Mouse (Mus musculus) v-Abl transformed pro-B cells (cell line): ENCODE measurements around the gene Ugt1a6a.
"Not testable (repeated sequence)": the region's sequence is repeated elsewhere in the genome, so short reads cannot be mapped to it uniquely, and the experiment has no call there.

Source experiments
- in situ Hi-C, 2 experiments: fragments of 400-800 bp; cut with MboI; formaldehyde crosslinking; loops; one replicate each; pipeline ENCODE4 v1.15.1; 2025; ENCODE audit not compliant: unreplicated experiment in 2 of 2

The Ugt1a6a gene

DNA sequence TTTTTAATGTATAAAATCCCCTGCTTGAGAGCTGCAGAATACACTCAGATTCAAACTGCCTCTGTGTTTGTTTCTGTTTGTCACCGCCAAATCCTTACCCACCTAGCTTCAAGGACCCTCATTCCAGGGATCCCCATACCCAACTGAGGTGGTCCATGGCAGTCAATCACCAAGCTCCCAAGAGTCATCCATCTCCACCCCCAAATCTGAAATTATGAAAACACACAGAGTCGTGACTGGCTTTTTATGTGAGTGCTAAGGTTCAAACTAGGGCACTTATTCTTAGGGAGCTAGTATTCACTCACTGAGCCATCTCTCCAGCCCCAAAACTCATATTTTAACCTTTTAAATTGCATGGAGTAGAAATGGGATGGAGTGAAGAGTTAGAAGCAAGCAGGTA, 90.7 kb downstream of the Ugt1a6a start:
- in situ Hi-C loops, result not testable (repeated sequence)

DNA sequence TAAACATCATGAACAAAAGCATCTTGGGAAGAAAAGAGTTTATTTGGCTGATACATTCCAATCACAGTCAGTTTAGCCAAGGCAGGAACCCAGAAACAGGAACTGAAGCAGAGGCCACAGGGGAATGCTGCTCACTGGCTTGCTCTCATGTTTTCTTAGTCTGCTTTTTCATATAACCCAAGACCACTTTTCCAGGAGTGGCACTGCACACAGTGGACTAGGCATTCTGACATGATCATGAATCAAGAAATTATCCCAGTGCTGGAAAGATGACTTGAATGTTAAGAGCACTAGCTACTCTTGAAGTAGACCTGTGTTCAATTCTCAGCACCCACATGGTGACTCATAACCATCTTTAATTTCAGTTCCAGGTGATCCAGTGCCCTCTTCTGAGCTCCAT, 91.1 kb downstream of the Ugt1a6a start:
- in situ Hi-C loops, result no loop called here

DNA sequence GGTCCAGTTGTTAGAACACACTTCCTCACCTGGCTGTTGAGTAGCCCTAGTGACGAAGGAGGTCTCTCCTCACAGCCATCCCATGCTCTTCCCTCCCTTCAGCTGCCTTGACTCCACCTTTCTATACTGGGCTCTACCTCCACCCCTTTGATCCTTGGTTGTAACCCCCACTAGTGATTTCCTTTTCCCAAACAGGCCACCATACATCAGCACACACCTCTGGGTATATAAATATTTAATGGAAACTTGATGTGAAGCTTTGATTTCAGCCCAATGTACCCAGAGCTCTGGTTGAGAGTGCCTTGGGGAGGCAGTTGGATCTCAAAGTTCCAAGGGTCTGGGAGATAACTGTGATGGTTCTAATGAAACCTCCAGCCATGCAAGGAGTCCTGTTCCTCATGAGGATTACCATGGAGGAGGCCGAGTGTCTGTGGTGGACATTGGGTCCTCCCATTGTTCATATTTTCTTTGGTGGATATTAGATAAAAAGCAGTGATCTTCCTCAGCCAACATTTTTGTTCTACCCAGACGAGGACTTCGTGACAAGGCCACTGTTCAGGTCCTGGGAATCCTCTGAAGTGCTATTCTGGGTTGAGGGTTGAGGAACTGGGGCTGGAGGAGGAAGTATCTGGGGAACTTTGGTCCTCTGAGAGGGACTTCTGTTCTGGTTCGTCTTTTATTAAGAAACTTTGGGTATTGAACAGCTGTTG, 92.2 kb downstream of the Ugt1a6a start, which contains the start of gene Mroh2a:
Gene Mroh2a, plus strand, starts transcription at position 317 of the 710 bp plus-strand sequence.
- in situ Hi-C loops, result no loop called here

DNA sequence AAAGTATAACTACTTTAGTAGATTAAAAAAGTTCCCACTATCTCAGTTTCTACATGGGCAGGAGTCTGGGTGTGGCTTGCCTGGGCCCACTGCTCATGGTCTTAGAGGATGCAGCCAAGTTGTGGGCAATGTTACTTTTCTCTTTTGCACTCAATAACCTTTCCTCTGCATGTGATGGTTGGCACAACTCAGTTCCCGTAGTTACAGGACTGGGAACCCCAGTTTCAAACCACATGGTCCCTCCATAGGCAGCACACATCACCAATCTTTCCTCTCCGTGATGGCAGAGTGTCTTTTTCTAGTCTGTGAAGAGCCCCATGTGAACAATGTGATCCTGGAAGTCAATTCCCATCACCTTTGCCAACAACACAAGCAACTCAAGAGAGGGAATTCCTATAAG, 92.9 kb downstream of the Ugt1a6a start:
- in situ Hi-C loops, result no loop called here

GRCm38 (mm10) chr1:88228121-88228520, 93.5 kb downstream of the Ugt1a6a start:
- in situ Hi-C loops, result no loop called here

GRCm38 (mm10) chr1:88229566-88229965, 95.0 kb downstream of the Ugt1a6a start:
- in situ Hi-C loops, result no loop called here

- in situ Hi-C loops, result no loop called here
Observed at GRCm38 (mm10) chr1:88229986-88230385, 95.4 kb downstream of the Ugt1a6a start.

GRCm38 (mm10) chr1:88230421-88230820, 95.8 kb downstream of the Ugt1a6a start:
- in situ Hi-C loops, result no loop called here

GRCm38 (mm10) chr1:88230981-88231802, 96.6 kb downstream of the Ugt1a6a start:
- in situ Hi-C loops, result no loop called here

- in situ Hi-C loops, result no loop called here
Observed at GRCm38 (mm10) chr1:88231803-88232499, 97.3 kb downstream of the Ugt1a6a start.

DNA sequence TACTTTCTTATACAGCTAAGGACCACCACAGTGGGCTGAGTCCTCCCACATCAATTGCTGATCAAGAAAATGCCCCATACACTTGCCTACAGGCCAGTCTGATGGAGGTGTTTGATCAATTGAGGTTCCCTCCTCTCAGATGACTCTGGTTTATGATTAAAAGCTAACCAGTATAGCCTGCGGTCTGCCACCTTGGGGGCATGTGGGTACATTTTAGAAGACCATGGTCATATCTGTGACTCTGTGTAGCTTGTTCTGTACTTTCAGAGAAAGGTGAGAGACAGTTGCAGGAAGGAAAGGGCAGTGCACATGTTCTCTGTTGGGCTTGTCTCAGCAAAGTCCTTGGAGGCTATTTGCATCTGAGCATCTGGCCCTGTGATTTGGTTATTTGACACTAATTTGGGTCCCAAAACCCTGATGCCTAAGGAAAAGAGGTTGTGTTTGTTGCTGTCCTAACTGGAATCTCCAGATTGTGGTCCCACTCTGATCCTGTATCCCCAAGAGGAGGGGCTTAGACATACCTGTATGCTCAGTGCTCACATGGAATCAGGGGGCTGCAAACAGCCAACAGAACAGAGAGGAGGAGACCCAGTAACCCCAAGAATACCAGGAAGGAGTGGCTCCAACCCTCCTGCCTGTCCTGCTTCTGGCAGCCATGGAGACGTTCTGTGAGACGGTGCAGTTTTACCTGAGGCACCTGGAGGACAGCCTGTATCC, 98.2 kb downstream of the Ugt1a6a start:
- in situ Hi-C loops, result no loop called here

DNA sequence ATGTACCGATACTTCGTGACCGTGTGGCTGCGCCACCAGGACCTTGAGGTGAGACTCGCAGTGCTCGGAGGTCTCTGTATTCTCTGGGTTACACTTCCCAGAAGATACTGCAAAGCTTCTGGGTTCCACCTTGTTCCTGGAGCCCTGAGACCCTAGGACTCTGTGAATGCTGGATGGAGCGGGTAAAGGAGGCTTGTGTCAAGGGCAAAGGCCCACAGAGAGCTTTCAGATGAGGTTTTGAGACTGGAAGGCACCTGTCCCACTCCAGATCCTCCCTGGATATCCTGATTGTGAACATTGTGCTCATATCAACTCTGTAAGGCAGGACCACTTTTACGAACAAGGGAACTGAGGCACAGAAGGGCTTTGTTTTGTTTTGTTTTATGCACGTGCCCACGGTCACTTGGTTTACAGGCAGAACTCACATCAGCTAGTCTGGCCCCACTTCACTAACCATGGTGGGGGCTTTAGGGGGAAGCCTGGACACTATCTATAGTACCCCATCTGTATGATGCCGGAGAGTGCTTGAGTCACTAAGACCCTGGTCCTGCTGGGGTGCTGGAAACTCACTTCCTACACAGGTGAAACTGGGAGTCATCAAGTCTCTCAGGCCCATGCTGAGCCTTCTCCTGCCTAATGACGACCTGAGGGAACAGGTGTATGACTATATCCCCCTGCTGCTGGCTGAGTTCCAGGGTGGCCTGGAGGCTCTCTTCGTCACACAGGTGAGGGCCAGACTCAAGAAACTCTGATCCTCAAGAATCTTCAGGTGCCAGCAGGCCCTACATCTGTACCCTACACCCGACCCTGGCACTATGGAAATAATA, 99.0 kb downstream of the Ugt1a6a start:
- in situ Hi-C loops, result no loop called here

DNA sequence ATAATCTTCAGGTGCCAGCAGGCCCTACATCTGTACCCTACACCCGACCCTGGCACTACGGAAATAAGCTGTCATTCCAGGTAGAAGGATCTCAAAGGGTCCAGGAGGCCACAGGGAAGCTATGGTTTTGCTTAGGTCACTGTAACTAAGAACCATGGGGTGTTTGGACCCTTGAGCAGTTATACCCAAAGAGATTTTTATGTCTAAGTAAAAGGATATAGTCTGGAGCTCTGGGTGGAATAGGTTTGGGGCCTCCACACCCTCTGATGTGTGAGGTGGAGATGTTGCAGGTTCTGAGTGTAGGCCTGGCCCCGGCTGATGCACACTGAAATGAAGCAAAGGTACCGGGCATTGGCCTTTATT, 99.6 kb downstream of the Ugt1a6a start:
- in situ Hi-C loops, result no loop called here

DNA sequence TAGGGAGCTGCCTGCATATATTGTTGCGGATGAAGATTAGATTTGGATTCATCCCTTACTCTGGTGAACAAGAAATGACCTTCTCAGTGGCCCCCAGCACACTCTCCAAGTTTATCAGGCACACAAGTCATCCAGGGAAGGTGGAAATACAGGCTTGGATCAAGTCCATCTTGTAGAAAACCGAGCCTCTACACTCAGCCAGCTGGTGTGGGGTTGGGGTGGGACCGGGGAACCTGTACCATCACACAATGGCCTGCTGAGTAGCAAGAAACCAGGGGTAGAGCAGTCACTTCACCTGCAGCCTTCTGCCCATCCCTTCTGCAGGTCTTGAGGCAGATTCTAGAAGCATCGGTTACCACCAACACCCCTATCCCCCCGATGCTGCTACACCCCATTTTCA, 100.0 kb downstream of the Ugt1a6a start:
- in situ Hi-C loops, result no loop called here

DNA sequence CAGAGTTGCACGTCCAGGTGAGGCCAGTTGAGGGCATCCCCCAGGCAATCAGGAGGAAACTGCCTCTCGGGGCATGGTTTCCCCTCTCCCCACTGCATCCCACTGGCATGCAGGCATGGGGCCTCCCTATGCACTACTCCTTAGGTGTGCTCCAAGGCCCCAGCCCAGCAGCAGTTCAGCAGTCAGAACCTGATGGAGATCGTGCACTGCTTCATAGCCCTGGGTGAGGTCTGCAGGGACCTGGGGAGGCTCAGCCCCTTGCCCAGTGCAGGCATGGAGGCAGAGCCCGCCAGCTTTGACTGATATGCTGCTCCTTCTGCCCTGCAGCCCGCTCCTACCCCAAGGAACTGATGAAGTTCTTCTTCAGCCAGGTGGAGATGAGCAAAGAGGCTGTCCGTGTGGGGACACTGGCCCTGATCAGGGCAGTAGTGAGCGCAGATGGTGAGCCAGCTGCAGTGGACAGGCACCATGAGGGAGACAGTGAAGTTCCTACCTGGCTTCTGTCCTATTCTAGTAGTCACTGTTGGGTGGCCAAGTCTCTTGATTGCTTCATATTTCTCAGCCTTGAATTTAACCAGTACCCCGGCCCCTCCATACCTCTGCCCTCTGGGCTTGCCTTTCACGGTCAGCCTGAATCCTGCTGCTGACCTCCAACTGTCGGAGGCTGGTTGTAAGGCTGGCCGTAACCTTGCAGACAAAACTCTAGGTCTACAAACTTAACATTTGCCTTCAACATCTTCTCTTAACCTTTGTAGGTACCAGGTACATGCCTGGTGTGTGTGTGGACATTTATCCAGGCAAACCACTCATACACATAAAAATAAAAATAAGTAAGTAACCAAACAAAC, 100.7 kb downstream of the Ugt1a6a start:
- in situ Hi-C loops, result no loop called here

GRCm38 (mm10) chr1:88235894-88236415, 101.3 kb downstream of the Ugt1a6a start:
- in situ Hi-C loops, result no loop called here

- in situ Hi-C loops, result no loop called here
Observed at GRCm38 (mm10) chr1:88237311-88237710, 102.7 kb downstream of the Ugt1a6a start.

GRCm38 (mm10) chr1:88238771-88239170, 104.2 kb downstream of the Ugt1a6a start:
- in situ Hi-C loops, result no loop called here

- in situ Hi-C loops, result no loop called here
Observed at GRCm38 (mm10) chr1:88240072-88240471, 105.5 kb downstream of the Ugt1a6a start.
